Mouse (Mus musculus) frontal cortex, adult (tissue): ENCODE results near the gene Slc2a6.
A peak's percentile ranks its signal among the peaks of the same experiment; 100 is the strongest.

Experiments used
- ATAC-seq: cut with Nextera tagmentation; 2 replicates; pipeline ENCODE4 v1.9.2; 2017; ENCODE audit warnings: mild to moderate bottlenecking, moderate library complexity, mixed read lengths; ENCODE audit not compliant: low TSS enrichment

The Slc2a6 gene

GRCm38 (mm10) chr2:27027618-27028436, at the start of gene Slc2a6:
TSS of gene Slc2a6 (minus strand) at chr2:27027998.
- ATAC-seq = peak; percentile 96

GRCm38 (mm10) chr2:27075485-27075884, 47.7 kb upstream of the Slc2a6 start:
- ATAC-seq = no peak

GRCm38 (mm10) chr2:27074804-27075203, 47.0 kb upstream of the Slc2a6 start:
- no peak for ATAC-seq

- no peak for ATAC-seq
These were observed 45.6 kb upstream of the Slc2a6 start for GRCm38 (mm10) chr2:27073407-27073806.

- ATAC-seq = no peak
These were observed 44.2 kb upstream of the Slc2a6 start, which contains the start of gene Mymk for GRCm38 (mm10) chr2:27071978-27072377. TSS of gene Mymk (minus strand) at chr2:27072179.

GRCm38 (mm10) chr2:27071137-27071536, 43.3 kb upstream of the Slc2a6 start:
- peak; percentile 84 for ATAC-seq

- peak; percentile 56; the same call in 1 of the 2 replicates for ATAC-seq
These were observed 42.5 kb upstream of the Slc2a6 start for GRCm38 (mm10) chr2:27070247-27070813.

- no peak for ATAC-seq
These were observed 41.8 kb upstream of the Slc2a6 start for GRCm38 (mm10) chr2:27069646-27070045.

- ATAC-seq = no peak
These were observed 40.2 kb upstream of the Slc2a6 start for GRCm38 (mm10) chr2:27067996-27068395.

- no peak for ATAC-seq
These were observed 39.3 kb upstream of the Slc2a6 start for GRCm38 (mm10) chr2:27067124-27067523.

GRCm38 (mm10) chr2:27059187-27059586, 31.4 kb upstream of the Slc2a6 start:
- ATAC-seq = no peak

- no peak for ATAC-seq
These were observed 31.0 kb upstream of the Slc2a6 start for GRCm38 (mm10) chr2:27058751-27059150.

- no peak for ATAC-seq
These were observed 30.5 kb upstream of the Slc2a6 start for GRCm38 (mm10) chr2:27058251-27058650.

- ATAC-seq = no peak
These were observed 21.6 kb upstream of the Slc2a6 start for GRCm38 (mm10) chr2:27049408-27049807.

- no peak for ATAC-seq
These were observed 18.4 kb upstream of the Slc2a6 start for GRCm38 (mm10) chr2:27045979-27046770.

GRCm38 (mm10) chr2:27044641-27045040, 16.8 kb upstream of the Slc2a6 start:
- ATAC-seq = no peak

- no peak for ATAC-seq
These were observed 16.4 kb upstream of the Slc2a6 start for GRCm38 (mm10) chr2:27044166-27044565.

GRCm38 (mm10) chr2:27043461-27043860, 15.7 kb upstream of the Slc2a6 start:
- ATAC-seq = peak; percentile 91

GRCm38 (mm10) chr2:27042131-27042844, 14.5 kb upstream of the Slc2a6 start:
- ATAC-seq = no peak

GRCm38 (mm10) chr2:27039286-27039685, 11.5 kb upstream of the Slc2a6 start:
- no peak for ATAC-seq

- 0 out of 2 replicates have a peak, but pooled peaks have one; percentile 38 for ATAC-seq
These were observed 10.8 kb upstream of the Slc2a6 start for GRCm38 (mm10) chr2:27038596-27038995.

GRCm38 (mm10) chr2:27037008-27037407, 9.2 kb upstream of the Slc2a6 start:
- ATAC-seq = no peak
